Mouse (Mus musculus): ENCODE measurements around the gene Trp63. TPM values are rescaled to one million over a fixed set of nuclear protein-coding genes. Genes with fewer than 3 reads are reported as not detected.

The Trp63 gene
- polyA plus RNA-seq, 1 experiment = 5.1 TPM

DNA sequence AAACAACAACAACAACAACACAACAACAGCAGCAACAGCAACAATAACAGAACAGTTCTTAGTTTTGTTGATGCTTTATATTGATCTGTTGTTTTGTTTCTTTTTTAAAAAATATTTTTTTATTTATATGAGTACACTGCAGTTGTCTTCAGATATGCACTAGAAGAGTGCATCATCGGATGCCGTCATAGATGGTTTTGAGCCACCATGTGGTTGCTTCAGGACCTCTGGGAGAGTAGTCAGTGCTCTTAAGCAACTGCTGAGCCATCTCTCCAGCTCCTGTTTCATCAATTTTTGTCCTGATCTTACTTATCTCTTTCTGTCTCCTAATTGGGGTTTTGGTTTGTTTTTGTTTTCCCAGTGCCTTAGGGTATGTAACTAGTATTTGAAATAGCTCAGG lies 17.7 kb downstream of the Trp63 start:
- DNase-seq = no peak
- Histone ChIP-seq H3K4me3 (replicated peaks; ENCODE audit: extremely low read depth, low read depth, low read length) (no peak overlapping the region), H3K4me1 (ENCODE audit: control insufficient read depth, insufficient read depth, low read length) (no peaks in the 10 kb centered on the region)
- WGBS = 92% methylated on average over 2 of the region's 2 CpGs
- no peak for TF ChIP-seq CTCF (IDR thresholded peaks at IDR 0.05; ENCODE audit: insufficient read depth, low read length)
- TF ChIP-seq POLR2A (IDR thresholded peaks at IDR 0.05; ENCODE audit: borderline replicate concordance, extremely low read depth, low read depth, low read length) = no peak

DNA sequence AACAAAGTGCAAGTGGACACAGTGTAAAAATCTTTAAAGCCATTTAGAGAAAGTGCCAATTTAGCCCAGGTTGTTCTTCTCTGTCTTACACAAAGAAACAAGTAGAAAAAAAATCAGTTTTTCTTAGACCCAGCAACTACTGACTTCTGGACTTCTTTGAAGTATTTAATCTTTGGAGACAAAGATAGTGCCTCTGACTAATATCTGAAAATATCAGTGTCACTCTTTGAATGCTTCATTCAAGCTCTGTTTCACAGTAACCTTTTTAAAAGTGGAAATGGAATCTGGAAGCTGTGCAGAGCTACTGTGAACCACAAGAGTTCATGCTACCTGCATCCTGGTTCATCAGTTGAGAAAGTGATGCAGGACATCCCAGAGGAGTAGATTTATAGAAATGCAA lies 22.7 kb downstream of the Trp63 start:
- no peak for TF ChIP-seq CTCF (IDR thresholded peaks at IDR 0.05; ENCODE audit: insufficient read depth, low read length)
- TF ChIP-seq POLR2A (IDR thresholded peaks at IDR 0.05; ENCODE audit: borderline replicate concordance, extremely low read depth, low read depth, low read length) = no peak
- DNase-seq = no peak
- H3K4me3 ChIP-seq (replicated peaks; ENCODE audit: extremely low read depth, low read depth, low read length) = no peak overlapping the region

DNA sequence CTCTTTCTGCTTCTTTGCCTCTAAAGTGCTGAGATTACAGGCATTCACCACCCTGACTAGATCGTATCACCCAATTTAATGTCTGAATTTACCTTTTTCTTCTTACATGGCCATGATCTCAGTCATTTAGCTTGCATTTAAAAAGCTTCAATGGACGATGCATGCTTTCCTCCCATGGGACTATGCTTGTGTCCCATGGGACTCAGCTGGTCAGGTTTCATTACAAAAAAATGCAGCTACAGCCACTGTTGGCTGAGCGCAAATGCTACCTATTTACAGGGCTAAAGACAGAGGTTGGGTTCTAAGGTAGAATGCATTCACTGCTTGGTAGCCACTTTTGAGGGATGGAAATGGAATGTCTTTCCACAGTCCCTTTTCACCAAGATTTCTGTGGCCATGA lies 32.2 kb downstream of the Trp63 start:
- Histone ChIP-seq H3K4me1 (ENCODE audit: control insufficient read depth, insufficient read depth, low read length) (no peaks in the 10 kb centered on the region), H3K4me3 (replicated peaks; ENCODE audit: extremely low read depth, low read depth, low read length) (no peak overlapping the region)
- WGBS = 87% methylated on average over 3 of the region's 3 CpGs
- no peak for DNase-seq
- TF ChIP-seq CTCF (IDR thresholded peaks at IDR 0.05; ENCODE audit: insufficient read depth, low read length) = no peak
- TF ChIP-seq POLR2A (IDR thresholded peaks at IDR 0.05; ENCODE audit: borderline replicate concordance, extremely low read depth, low read depth, low read length) = no peak

More for the DNA sequence above, 22.7 kb downstream of the Trp63 start:
- no peaks in the 10 kb centered on the region for H3K4me1 ChIP-seq (ENCODE audit: control insufficient read depth, insufficient read depth, low read length)

DNA sequence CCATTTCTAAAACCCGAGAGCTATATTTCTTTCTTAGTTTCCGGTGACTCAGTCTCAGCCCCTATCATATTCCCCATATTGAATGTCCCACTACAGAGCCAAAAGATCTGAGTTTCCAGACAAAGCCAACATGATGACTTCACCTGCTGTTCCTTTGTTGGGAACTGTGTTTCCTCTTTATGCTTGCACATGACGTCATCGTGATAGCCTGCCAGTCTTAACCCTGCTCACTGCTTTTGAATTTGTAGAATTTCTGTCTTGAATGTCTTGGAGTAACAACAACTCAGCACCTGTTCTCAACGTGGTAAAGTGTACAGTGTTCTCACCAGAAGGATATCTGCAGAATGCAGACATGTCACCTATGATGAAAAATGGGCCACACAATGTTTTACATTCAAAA lies 39.6 kb downstream of the Trp63 start:
- Histone ChIP-seq H3K4me1 (ENCODE audit: control insufficient read depth, insufficient read depth, low read length) (no peaks in the 10 kb centered on the region), H3K4me3 (replicated peaks; ENCODE audit: extremely low read depth, low read depth, low read length) (no peak overlapping the region)
- DNase-seq = no peak
- TF ChIP-seq CTCF (IDR thresholded peaks at IDR 0.05; ENCODE audit: insufficient read depth, low read length) = no peak
- TF ChIP-seq POLR2A (IDR thresholded peaks at IDR 0.05; ENCODE audit: borderline replicate concordance, extremely low read depth, low read depth, low read length) = no peak
- WGBS = 60% methylated on average over 5 of the region's 5 CpGs

DNA sequence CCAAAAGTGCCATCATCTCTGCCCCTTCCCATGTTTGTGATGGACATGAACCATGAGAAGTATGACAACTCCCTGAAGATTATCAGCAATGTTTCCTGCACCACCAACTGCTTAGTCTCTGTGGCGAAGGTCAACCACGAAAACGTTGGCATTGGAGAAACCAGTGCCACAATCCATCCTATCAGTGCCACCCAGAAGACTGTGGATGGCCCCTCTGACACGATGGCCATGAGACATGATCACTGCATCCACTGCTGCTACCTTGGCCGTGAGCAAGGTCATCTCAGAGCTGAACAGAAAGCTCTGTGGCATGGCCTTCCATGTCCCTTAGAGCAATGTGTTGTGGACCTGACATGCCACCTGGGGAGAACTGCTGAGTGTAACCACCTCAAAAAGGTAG lies 43.4 kb downstream of the Trp63 start:
- TF ChIP-seq CTCF (IDR thresholded peaks at IDR 0.05; ENCODE audit: insufficient read depth, low read length) = no peak
- Histone ChIP-seq H3K4me1 (ENCODE audit: control insufficient read depth, insufficient read depth, low read length) (no peaks in the 10 kb centered on the region), H3K4me3 (replicated peaks; ENCODE audit: extremely low read depth, low read depth, low read length) (no peak overlapping the region)
- no peak for DNase-seq
- WGBS = 87% methylated on average over 5 of the region's 5 CpGs

DNA sequence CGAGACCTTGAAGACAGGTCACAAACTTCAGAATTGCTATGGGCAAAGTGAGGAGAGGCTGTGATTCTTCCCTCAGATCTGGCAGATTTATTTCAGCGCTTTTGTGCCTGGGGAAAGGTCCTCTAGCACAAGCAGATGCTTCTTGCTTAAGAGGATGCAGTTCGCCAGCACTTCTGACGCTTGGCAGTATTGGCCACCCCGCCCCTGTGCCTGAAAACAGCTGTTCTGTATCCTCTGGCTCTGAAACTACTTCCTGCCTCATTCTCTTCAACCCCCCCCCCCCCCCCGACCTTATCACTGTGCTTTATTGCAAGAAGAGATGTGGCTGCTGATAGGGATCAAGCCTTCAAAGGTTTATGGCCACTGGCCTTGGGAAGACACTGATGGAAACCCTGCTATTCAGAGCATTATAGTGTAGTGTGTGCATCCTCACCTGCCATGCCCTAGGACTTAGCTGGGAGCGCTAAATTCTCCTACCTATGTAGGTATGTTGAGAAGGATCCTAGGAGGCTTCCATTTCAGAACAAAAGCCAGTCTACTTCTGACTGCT lies 44.5 kb downstream of the Trp63 start:
- Histone ChIP-seq H3K4me1 (ENCODE audit: control insufficient read depth, insufficient read depth, low read length) (no peaks in the 10 kb centered on the region), H3K4me3 (replicated peaks; ENCODE audit: extremely low read depth, low read depth, low read length) (no peak overlapping the region)
- no peak for DNase-seq
- TF ChIP-seq CTCF (IDR thresholded peaks at IDR 0.05; ENCODE audit: insufficient read depth, low read length) = no peak
- no peak for TF ChIP-seq POLR2A (IDR thresholded peaks at IDR 0.05; ENCODE audit: borderline replicate concordance, extremely low read depth, low read depth, low read length)
- WGBS = 39% methylated on average over 7 of the region's 7 CpGs

DNA sequence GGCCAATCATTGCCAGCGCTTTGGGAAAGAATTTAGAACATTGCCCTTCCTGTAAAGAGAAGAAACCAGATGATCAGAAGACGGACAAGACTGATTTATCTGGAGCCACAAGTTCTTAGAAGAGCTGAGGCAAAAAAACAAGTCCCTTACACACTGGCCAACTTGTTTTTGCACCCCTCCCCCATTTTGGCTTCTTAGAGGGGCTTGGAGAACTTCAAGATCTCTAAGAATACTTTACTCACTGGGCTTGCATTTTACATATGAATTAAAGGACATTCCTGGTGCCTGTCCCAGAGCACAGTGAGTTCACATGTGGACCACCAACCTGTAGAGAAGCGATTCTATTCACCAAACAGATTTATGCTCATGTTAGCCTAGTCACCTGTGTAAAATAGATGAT lies 53.3 kb downstream of the Trp63 start:
- H3K4me1 ChIP-seq (ENCODE audit: control insufficient read depth, insufficient read depth, low read length) = no peaks in the 10 kb centered on the region
- TF ChIP-seq POLR2A (IDR thresholded peaks at IDR 0.05; ENCODE audit: borderline replicate concordance, extremely low read depth, low read depth, low read length) = no peak
- no peak for TF ChIP-seq CTCF (IDR thresholded peaks at IDR 0.05; ENCODE audit: insufficient read depth, low read length)
- H3K4me3 ChIP-seq (replicated peaks; ENCODE audit: extremely low read depth, low read depth, low read length) = no peak overlapping the region
- no peak for DNase-seq
- WGBS = 79% methylated on average over 3 of the region's 3 CpGs

DNA sequence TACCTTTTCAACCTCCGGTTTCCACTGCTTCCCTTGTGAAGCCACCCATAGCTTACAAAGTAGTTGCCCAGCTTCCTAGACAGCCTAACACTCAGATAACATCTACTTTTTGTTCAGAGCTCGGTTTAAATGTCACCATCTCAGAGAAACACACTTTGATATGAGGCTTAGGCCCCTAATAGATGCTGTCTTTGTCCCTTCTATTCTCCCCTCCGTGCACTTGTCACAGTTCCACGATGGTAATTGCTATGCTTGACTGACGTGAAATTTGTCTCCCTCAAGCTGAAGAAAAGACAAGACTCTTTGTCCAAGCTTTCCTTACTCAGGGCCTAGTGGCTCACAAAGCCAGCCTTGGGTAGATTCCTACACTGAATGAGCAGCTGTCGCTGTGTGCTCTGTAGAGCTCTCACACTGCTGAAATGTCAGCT lies 54.1 kb downstream of the Trp63 start:
- Histone ChIP-seq H3K4me1 (ENCODE audit: control insufficient read depth, insufficient read depth, low read length) (no peaks in the 10 kb centered on the region), H3K4me3 (replicated peaks; ENCODE audit: extremely low read depth, low read depth, low read length) (no peak overlapping the region)
- 73% methylated on average over 6 of the region's 6 CpGs for WGBS
- TF ChIP-seq POLR2A (IDR thresholded peaks at IDR 0.05; ENCODE audit: borderline replicate concordance, extremely low read depth, low read depth, low read length) = no peak
- no peak for TF ChIP-seq CTCF (IDR thresholded peaks at IDR 0.05; ENCODE audit: insufficient read depth, low read length)
- DNase-seq = no peak

DNA sequence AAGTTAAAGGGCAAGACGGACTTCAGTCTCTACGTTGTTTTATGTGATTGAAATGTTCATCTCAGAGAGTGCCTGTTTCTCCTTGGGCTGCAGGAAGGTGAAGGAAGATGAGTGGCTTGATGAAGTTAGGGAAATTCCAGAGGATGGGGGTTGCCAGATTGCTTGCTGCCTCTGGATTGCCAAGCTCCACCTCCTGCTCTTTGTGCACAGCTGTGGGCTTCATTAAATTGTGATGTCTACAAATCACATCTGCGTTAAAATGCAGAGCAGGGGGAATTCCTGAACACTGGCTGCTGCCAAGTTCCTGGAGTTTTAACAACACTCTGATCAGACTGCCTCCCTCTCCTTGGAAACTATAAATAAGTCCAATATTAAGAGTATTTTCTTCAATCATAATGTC lies 63.2 kb downstream of the Trp63 start:
- TF ChIP-seq POLR2A (IDR thresholded peaks at IDR 0.05; ENCODE audit: borderline replicate concordance, extremely low read depth, low read depth, low read length) (no peak), CTCF (IDR thresholded peaks at IDR 0.05; ENCODE audit: insufficient read depth, low read length) (no peak)
- 16% methylated on average over 3 of the region's 3 CpGs for WGBS
- Histone ChIP-seq H3K4me1 (ENCODE audit: control insufficient read depth, insufficient read depth, low read length) (no peaks in the 10 kb centered on the region), H3K4me3 (replicated peaks; ENCODE audit: extremely low read depth, low read depth, low read length) (no peak overlapping the region)
- DNase-seq = no peak

DNA sequence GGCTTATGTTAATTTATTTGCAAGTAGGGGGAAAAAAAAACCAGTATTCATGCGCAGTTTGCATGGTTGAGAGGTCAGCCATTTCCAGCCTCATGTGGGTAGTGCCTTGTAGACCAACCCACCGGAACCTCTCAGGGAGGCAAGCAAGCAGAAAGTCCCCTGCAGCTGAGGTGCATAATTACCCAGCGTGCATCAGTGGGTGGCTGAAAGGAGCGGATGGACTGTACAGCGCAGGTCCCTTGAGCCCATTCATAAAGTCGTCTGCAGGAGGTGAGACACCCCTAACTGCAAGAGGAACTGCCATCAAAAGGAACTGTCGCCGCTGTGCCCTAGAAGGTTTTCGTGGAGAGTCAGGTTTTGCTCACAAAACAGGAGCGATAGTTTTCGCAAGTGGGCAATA lies 68.3 kb downstream of the Trp63 start:
- no peaks in the 10 kb centered on the region for H3K4me1 ChIP-seq (ENCODE audit: control insufficient read depth, insufficient read depth, low read length)
- 90% methylated on average over 11 of the region's 11 CpGs for WGBS
- DNase-seq = no peak
- TF ChIP-seq POLR2A (IDR thresholded peaks at IDR 0.05; ENCODE audit: borderline replicate concordance, extremely low read depth, low read depth, low read length) (no peak), CTCF (IDR thresholded peaks at IDR 0.05; ENCODE audit: insufficient read depth, low read length) (no peak)
- no peak overlapping the region for H3K4me3 ChIP-seq (replicated peaks; ENCODE audit: extremely low read depth, low read depth, low read length)

Data from lung, adult 2 months (tissue).